Mouse (Mus musculus) megakaryocyte, embryonic 14.5 days (primary cell): ENCODE data around the gene Cav1. TPM values are rescaled to one million over a fixed set of nuclear protein-coding genes. Genes with fewer than 3 reads are reported as not detected.

Experiments used
- H3K27me3 ChIP-seq: replicated peaks from 2 replicates; pipeline ENCODE3; 2012; ENCODE audit warnings: inconsistent platforms
- H3K36me3 ChIP-seq: replicated peaks from 2 replicates; pipeline ENCODE3; 2012; ENCODE audit warnings: low read length, inconsistent platforms, mixed read lengths
- H3K4me1 ChIP-seq: 2 replicates; pipeline ENCODE4 v1.6.1; 2012; ENCODE audit warnings: inconsistent platforms
- H3K4me3 ChIP-seq: replicated peaks from 2 replicates; pipeline ENCODE3; 2012; ENCODE audit warnings: moderate library complexity, mild to moderate bottlenecking, inconsistent platforms
- H3K9me3 ChIP-seq: 2 replicates; pipeline ENCODE4 v1.6.1; 2012; ENCODE audit warnings: inconsistent platforms
- FLI1 ChIP-seq: IDR thresholded peaks from 2 replicates; pipeline ENCODE4 v1.6.1; 2012; ENCODE audit warnings: low read length, inconsistent platforms, mixed read lengths
- GATA1 ChIP-seq: IDR thresholded peaks from 3 replicates; pipeline ENCODE4 v1.6.1; 2012; ENCODE audit warnings: mixed read lengths, low read length, inconsistent platforms, borderline replicate concordance
- polyA plus RNA-seq: library from polyadenylated mRNA; stranded (reverse); fragments of >175 nt; gene quantifications from 2 replicates; pipeline ENCODE4 v1.2.3, GENCODE M21; 2012; ENCODE audit warnings: low replicate concordance; ENCODE audit not compliant: insufficient read depth

Cav1 gene
- polyA plus RNA-seq, 1 experiment: not detected

DNA sequence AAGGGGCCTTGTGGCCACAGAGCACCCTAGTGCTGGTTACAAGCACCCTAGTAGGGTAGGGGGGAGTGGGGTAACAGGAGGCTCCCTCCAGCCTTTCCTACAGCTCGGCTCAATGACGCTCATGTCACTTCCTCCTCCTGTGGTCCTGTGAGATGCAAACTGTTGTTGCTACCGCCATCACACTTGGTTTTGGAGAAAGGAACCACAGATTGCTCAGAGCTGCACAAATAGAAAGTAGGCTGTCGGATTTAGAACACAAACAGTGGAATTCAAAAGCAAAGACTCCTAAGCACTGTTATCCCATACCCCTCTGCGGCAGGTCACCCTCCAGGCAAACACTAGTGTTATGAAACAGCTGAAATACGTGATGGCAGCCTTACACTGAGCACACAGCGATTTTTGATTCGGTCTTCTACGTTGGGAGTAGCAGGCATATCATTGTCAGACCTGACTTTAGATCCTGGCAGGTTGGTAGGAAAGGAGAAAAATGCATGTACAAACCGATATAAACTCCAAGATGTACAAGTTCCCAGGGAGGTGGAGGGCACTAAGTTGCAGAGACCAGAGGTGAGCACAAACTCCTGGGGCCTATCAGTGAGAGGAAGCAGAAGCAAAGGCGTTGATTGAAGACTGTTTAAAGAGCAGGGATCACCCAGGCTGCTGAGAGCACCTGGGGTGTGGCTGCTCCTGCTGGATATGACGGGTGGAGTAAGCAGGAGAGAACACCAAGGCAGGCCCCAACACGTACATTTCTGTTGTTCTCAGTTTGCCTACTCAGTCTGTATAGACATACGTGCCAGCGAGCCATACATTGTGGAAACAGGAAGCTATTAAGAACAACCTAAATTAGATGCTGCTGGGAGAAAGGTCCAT, 10.4 kb downstream of the Cav1 start:
- no peak for TF ChIP-seq FLI1
- TF ChIP-seq GATA1: no peak
- H3K4me3 ChIP-seq: no peak overlapping the region
- H3K4me1 ChIP-seq: no peaks in the 10 kb centered on the region
- H3K9me3 ChIP-seq: no peaks in the 10 kb centered on the region
- H3K27me3 ChIP-seq: peaks cover 3% of the 10 kb centered on the region
- no peaks in the 10 kb centered on the region for H3K36me3 ChIP-seq

DNA sequence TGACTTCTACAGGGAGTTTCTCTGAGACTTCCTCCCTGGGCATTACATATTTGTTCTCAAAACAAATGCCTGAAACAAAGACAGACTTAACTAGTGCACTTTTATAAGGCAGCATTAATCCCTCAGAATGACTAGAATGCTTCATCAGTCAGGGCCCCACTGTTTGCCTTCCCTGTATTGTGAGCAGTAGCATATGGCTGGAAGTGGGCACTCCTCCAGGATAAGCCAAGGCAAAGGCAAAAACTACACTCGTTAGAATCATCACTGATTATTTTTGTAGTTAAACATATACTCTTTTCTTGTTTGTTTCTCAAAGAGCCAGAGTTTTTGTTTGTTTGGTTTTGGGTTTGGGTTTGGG, 11.0 kb downstream of the Cav1 start:
- Histone ChIP-seq H3K36me3 (no peaks in the 10 kb centered on the region), H3K9me3 (no peaks in the 10 kb centered on the region), H3K4me3 (no peak overlapping the region), H3K27me3 (peaks cover 3% of the 10 kb centered on the region), H3K4me1 (no peaks in the 10 kb centered on the region)
- TF ChIP-seq FLI1: no peak
- TF ChIP-seq GATA1: no peak

GRCm38 (mm10) chr6:17317944-17318343, 11.8 kb downstream of the Cav1 start:
- Histone ChIP-seq H3K9me3 (no peaks in the 10 kb centered on the region), H3K27me3 (peaks cover 3% of the 10 kb centered on the region), H3K4me3 (no peak overlapping the region), H3K4me1 (no peaks in the 10 kb centered on the region), H3K36me3 (no peaks in the 10 kb centered on the region)
- no peak for TF ChIP-seq GATA1
- no peak for TF ChIP-seq FLI1

DNA sequence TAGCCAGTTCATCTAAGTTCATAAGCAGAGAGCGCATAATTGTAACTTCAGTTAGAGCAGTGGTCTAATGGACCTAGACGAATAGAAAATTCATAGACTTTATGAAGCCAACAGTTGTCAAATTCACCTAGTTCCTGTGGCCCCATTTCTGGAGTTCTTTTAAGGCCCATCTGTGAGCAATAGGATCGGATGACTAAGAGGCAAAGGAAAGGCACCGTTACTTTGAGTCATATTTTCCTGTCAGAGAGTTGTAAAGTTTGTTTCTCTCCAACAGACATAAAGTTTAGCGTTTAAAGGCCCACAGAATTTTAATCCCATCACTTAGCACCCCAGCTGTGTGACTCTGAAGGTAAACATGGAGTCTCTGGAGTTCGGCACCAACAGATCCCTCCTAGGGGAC, 15.8 kb downstream of the Cav1 start:
- H3K4me1 ChIP-seq: no peaks in the 10 kb centered on the region
- TF ChIP-seq FLI1 (no peak), GATA1 (no peak)
- H3K4me3 ChIP-seq: no peak overlapping the region
- no peaks in the 10 kb centered on the region for H3K36me3 ChIP-seq
- H3K27me3 ChIP-seq: no peaks in the 10 kb centered on the region
- H3K9me3 ChIP-seq: no peaks in the 10 kb centered on the region

DNA sequence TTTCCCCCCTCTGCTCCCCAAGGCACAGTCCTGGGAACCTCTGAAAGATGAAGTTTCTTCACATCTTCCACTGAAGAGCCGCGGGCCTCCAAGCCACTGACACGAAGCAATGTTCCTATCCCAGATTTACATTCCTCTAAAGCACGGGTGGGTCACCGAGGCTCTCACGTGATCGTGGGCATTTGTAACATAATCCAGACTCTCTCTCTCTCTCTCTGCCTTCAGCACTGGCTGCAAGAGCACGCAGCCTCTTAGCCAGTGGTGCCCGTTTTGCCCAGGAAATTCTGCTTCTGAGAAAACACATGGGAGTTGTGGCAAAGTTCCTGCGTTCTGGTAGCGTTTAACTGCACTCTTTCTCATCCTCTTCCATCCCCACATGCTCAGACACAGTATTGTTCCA, 21.1 kb downstream of the Cav1 start:
- Histone ChIP-seq H3K27me3 (no peaks in the 10 kb centered on the region), H3K4me3 (no peak overlapping the region), H3K36me3 (no peaks in the 10 kb centered on the region), H3K9me3 (no peaks in the 10 kb centered on the region), H3K4me1 (no peaks in the 10 kb centered on the region)
- TF ChIP-seq GATA1 (no peak), FLI1 (no peak)

DNA sequence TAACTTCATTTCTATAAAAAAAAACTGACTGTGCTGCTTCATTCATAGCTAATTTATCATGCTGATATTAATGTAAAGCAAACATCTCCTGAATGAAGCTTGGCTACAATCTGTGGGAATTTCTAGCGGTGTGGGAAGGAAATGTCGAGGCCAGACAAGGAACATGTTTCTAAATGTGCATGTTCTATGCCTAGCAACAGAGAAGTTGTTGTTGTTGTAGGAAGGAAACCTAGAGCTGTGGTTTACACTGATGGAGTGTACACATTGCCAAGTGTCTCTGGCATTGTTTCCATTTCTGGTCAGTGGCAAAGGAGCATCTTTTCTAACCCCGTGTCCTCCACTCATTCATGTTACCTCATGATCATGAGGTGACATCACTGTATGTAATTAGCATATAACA, 23.7 kb downstream of the Cav1 start:
- Histone ChIP-seq H3K4me1 (no peaks in the 10 kb centered on the region), H3K36me3 (no peaks in the 10 kb centered on the region), H3K9me3 (no peaks in the 10 kb centered on the region), H3K27me3 (no peaks in the 10 kb centered on the region), H3K4me3 (no peak overlapping the region)
- TF ChIP-seq FLI1 (no peak), GATA1 (no peak)

- Histone ChIP-seq H3K36me3 (no peaks in the 10 kb centered on the region), H3K4me3 (no peak overlapping the region), H3K4me1 (no peaks in the 10 kb centered on the region), H3K27me3 (no peaks in the 10 kb centered on the region), H3K9me3 (no peaks in the 10 kb centered on the region)
- TF ChIP-seq FLI1 (no peak), GATA1 (no peak)
Measured at GRCm38 (mm10) chr6:17337724-17338123, 31.6 kb downstream of the Cav1 start.

GRCm38 (mm10) chr6:17340406-17340805, 34.3 kb downstream of the Cav1 start:
- no peak for TF ChIP-seq GATA1
- no peak for TF ChIP-seq FLI1
- no peaks in the 10 kb centered on the region for H3K9me3 ChIP-seq
- no peaks in the 10 kb centered on the region for H3K27me3 ChIP-seq
- H3K36me3 ChIP-seq: no peaks in the 10 kb centered on the region
- no peaks in the 10 kb centered on the region for H3K4me1 ChIP-seq
- no peak overlapping the region for H3K4me3 ChIP-seq

GRCm38 (mm10) chr6:17348011-17348410, 41.9 kb downstream of the Cav1 start:
- H3K36me3 ChIP-seq: no peaks in the 10 kb centered on the region
- no peak overlapping the region for H3K4me3 ChIP-seq
- TF ChIP-seq GATA1 (no peak), FLI1 (no peak)
- H3K27me3 ChIP-seq: no peaks in the 10 kb centered on the region
- H3K9me3 ChIP-seq: no peaks in the 10 kb centered on the region
- H3K4me1 ChIP-seq: no peaks in the 10 kb centered on the region

DNA sequence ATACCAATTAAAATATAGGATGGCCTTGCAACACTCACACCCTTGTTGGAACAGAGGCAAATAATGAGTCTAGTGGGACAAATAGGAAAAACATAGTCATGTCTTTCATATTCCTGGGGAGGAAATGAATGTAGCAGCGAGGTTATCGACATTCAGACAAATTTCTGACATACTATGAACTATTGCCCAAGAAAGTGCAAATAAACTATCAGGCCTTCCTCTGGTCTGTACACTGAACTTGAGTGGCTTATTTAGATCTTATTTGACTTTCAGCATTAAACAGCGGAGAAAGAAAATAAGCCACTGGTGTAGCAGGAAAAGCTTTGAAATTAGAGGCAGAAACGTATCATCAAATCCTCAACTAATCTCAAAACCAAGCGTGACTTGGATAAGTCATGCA, 44.7 kb downstream of the Cav1 start:
- H3K27me3 ChIP-seq: peaks cover 3% of the 10 kb centered on the region
- no peak overlapping the region for H3K4me3 ChIP-seq
- H3K36me3 ChIP-seq: no peaks in the 10 kb centered on the region
- H3K4me1 ChIP-seq: peaks cover 5% of the 10 kb centered on the region
- TF ChIP-seq FLI1 (no peak), GATA1 (no peak)
- H3K9me3 ChIP-seq: no peaks in the 10 kb centered on the region
